Mouse (Mus musculus): ENCODE measurements at regions not wholly inside any gene's neighbourhood (a gene's known extent, or its start where the extent isn't known, plus 50 kb on each side); places are given as distances from the start of the nearest gene placed in this dataset.

DNA sequence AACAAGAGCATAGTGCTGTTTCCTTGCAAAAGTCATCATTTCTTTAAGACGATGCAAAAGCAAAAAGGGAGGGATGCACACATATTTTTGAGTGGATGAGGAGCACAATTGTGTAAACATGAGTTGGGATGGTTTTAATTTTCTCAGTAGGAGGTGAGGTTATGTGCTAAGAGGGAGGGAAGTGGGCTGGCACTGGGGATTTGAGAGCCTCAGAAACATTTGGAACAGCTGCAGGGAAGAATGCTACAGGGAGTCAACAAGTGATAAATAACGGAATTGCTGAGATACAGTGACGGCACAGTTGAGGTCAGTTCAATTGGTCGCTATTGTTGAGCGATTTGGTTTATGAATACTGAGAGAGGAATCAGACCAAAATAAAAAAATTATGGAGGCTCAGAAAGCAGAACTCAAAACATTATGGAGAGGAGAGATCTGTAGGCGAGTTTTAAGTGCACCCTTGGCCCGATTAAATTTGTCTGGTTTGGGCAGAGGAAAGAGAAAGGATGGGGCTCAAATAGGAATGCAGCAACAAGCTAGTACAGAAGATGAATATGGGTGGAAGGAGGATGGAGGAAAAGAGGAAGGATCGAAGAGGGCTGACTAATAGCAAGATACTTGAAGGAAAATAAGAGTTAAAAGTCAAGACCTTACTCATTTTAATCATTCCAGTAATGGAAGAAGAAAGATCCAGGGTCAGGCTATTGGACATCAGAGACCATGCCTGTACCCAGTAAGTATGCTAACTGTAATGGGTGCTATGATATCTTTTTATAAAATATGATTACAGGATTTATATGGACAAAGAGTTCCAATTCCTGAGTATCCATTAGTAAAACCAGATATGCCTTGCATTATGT lies 259.0 kb downstream of the Trim52 start:
- CTCF ChIA-PET: no interaction called here

DNA sequence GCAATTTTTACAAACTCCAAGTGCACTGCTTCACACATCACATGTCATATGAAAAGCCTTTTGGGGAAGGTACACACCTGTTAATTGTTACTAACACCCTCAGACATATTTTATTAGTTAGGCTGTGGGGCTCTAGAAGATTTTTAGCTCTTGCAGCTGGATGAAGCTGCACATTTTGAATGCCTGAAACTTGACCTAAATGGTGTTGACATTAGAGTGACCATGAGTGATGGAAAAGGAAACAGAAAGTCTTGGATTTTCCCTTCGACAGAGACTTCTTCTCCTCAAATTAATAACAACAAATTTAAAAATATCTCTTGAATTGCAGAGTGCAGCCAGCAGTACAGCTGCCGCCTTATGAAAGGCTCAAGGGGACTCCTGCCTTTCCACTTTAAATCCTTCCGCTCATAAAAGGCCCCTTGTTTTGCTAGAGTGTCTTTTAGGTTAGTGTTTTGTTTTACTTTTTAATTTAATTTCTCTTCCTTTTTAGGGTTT lies 259.7 kb downstream of the Trim52 start:
- ChIA-PET POLR2A (no interaction called here), CTCF (no interaction called here)

More for the DNA sequence above, 259.0 kb downstream of the Trim52 start:
- POLR2A ChIA-PET: no interaction called here

DNA sequence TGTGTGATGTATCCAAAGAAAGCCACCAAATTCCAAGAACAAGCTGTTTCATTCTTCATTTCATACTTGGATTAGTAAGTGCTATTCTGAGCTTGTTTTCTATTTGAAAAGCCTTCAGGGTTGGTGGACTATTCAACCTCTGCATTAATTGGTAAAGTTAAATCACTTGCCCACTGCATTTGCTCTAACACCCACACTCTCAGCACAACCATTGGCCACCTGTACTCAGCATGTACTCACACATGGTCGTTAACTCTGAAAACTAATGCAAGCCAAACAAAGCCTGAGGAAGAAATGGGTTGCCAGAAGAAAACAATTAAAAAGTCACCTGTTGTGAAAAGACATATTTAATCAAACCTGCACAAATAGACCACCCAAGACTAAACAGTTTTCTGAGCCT lies 267.5 kb downstream of the Trim52 start:
- CTCF ChIA-PET: no interaction called here

DNA sequence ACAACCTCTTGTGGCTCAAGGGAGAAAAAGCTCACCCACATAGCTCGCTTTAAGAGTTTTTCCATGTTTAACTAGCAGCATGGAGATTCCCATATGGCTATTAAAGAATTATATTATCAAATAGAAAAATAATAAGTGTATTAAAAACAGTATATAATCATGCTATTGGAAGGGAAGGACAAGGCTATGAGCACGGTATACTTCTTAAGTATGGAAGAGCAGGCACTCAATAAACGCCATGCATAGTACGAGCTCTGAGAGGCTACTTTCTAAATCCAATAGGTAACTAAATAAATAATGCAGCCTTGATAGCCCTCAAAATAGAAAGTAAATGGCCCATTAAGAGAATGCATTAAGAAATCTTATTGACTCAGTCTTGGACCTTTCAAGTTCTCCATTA lies 273.6 kb downstream of the Trim52 start:
- ChIA-PET CTCF (interaction anchor here in 1 of 4 experiments (0.6 kb wide), 1 partner anchor 1404 kb away, joined by 3 read pairs; no protein-coding TSS in a partner anchor), POLR2A (interaction anchor here in 2 of 4 experiments (0.6 to 0.7 kb wide), 2 partner anchors 35 to 746 kb away, joined by 3 to 4 read pairs; no protein-coding TSS in a partner anchor)

More for the DNA sequence above, 267.5 kb downstream of the Trim52 start:
- POLR2A ChIA-PET: no interaction called here

GRCm38 (mm10) chr14:106387671-106388070 lies 281.7 kb downstream of the Trim52 start:
- CTCF ChIA-PET: no interaction called here
- POLR2A ChIA-PET: no interaction called here

DNA sequence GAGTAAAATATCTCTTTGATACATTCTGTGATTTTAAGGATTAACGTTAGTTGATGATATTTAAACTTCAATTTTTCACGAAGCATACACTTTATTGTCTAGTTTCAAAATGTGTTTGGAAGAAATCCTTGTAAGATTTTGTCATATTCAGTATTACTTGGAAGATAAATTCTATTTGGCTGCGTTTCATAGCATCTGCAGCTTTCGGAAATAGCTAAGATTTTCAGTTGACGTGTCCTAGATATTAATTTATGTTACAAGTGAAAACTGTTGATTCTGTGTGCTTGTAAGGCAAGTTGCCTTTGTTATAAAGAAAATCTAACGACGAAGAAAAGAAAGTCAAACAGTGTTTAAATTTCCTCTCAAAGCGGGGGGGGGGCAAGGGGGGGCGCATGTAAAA lies 284.5 kb downstream of the Trim52 start:
- CTCF ChIA-PET: interaction anchor here in 1 of 4 experiments (0.8 kb wide), 1 partner anchor 314 kb away, joined by 4 read pairs; no protein-coding TSS in a partner anchor
- POLR2A ChIA-PET: no interaction called here

DNA sequence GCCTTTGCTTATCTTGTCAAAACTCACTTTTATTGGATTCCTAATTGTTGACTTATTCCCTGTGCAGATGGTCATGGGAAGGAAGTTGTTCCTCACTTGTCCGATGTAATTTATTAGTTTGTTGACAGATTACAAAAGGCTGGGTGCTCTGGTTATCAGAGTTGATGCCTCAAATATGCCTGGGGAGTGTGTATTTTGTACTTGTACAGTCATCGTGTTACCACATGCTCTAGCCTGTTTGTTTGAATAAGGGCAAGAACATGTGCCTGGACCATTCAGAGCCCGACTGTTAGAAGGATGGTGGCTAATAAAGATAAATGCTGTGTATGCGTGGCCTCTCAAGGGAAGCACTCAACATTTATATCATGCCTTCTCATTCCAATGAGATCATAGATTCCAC lies 288.0 kb downstream of the Trim52 start:
- POLR2A ChIA-PET: no interaction called here
- CTCF ChIA-PET: no interaction called here

DNA sequence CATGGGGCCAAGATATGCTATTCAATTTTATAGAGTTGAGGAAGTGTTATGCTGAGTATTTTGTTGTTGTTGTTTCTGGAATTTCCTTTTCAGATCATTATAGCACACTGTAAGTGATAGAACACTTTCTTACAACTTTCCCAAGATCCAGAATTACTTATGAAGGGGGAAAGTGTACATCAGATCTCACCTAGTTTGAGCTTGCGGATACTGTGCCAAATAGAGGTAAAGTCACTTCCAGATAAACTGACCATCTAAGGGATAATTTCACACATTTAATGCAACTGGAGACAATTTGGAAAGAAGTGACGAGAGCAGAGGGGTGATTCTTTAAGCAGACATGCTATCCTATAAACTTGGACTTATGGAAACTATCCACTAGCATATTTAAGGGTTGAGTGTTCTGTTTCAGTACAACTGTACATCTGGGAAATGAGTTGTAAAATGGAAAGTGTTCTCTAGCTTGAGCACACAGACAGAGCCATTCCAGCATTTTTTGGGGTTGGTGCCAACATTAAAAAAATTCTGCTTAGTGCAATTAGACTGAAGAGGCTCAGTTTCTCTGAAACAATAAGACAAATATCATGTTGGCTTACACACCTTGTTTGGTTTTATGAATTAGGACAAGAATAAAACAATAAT lies 307.0 kb downstream of the Trim52 start:
- POLR2A ChIA-PET: interaction anchor here in 1 of 4 experiments (0.6 kb wide), 1 partner anchor 1071 kb away, joined by 3 read pairs; no protein-coding TSS in a partner anchor
- CTCF ChIA-PET: no interaction called here

DNA sequence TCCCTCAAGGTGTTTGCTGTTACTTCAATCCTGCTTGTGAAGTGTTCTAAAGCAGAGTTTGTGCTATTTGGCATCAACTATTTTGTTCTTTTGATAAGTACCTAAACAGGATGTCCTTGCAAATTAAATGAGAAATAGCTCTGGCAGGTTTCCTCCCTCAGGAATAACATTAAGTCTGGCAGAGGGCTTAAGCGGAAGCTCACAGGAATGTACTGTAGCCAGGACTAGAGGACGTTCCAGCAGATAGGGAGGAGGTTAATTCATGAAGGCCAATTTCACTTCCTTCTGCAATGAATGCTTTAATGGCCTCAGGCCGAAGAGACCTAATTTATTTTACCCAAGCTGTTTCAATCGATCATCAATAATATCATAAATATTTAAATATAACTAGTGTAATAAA lies 318.7 kb downstream of the Trim52 start:
- ChIA-PET CTCF (no interaction called here), POLR2A (no interaction called here)

DNA sequence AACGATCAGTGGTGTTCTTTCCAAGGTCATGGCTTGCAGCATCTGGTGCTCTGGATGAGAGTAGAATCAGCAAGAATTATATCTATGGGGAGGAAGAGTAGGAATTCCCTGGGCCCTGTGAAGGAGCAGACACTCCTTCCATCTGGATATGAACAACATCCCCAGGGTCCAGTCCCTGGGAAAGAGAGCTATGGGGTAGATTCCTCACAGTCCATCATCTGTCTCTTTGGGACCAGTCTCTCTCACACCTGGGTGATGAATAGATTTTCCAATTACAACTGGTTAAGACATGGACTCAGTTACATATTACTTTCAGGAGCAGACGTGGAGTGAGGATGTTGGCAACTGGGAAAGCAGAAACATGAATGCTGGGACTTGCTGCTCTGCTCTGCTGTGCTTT lies 322.6 kb downstream of the Trim52 start:
- ChIA-PET POLR2A (no interaction called here), CTCF (no interaction called here)

GRCm38 (mm10) chr14:106439282-106439681 lies 333.3 kb downstream of the Trim52 start:
- ChIA-PET CTCF (no interaction called here), POLR2A (no interaction called here)

DNA sequence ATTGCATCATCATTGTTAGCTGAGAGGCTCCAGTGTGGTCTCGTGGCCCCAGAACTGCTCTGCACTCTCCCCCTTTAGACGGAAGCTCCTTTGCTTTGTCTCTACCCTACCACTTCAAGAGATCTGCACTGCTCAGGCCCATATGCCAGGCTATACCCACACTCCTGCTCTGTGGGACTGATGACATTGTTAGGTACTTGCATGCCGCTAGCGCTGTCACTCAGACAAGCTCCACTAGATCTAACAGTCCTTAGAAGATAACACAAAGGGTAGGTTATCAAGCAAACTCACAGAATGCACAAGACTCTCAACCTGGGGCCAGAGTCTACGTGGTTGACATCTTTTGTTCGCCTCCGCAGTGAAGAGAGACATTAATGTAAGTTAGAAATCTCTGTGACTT lies 383.1 kb downstream of the Trim52 start:
- CTCF ChIA-PET: no interaction called here
- POLR2A ChIA-PET: no interaction called here

GRCm38 (mm10) chr14:106491389-106491788 lies 385.4 kb downstream of the Trim52 start:
- ChIA-PET POLR2A (no interaction called here), CTCF (no interaction called here)

- CTCF ChIA-PET: no interaction called here
- POLR2A ChIA-PET: no interaction called here
These were observed 394.5 kb downstream of the Trim52 start for GRCm38 (mm10) chr14:106500344-106501135.

DNA sequence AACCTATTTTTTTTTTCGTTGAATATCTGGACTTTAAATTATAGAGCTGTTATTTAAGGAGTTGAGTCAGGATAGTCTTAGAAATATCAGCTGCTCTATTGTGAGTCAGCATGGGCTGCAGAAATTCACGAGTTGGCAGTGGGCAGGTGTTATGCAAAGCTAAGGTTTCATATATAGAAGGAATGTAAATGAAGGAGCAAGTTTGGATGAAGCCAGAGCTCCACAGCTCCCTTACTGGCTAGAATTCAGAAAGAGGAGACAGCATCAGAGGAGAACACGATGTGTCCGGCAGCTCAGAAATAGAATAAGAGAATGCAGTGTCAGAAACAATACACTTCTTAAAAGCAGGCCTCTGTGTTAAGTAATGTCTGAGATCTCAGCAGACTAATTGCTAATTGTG lies 400.9 kb downstream of the Trim52 start:
- ChIA-PET CTCF (no interaction called here), POLR2A (no interaction called here)

- POLR2A ChIA-PET: no interaction called here
- CTCF ChIA-PET: no interaction called here
These were observed 412.8 kb downstream of the Trim52 start for GRCm38 (mm10) chr14:106518552-106519358.

GRCm38 (mm10) chr14:106520808-106521207 lies 414.8 kb downstream of the Trim52 start:
- ChIA-PET POLR2A (no interaction called here), CTCF (interaction anchor here in 1 of 4 experiments (0.6 kb wide), 1 partner anchor 77 kb away, joined by 3 read pairs; no protein-coding TSS in a partner anchor)

GRCm38 (mm10) chr14:106550150-106550549 lies 444.2 kb downstream of the Trim52 start:
- CTCF ChIA-PET: no interaction called here
- POLR2A ChIA-PET: no interaction called here

DNA sequence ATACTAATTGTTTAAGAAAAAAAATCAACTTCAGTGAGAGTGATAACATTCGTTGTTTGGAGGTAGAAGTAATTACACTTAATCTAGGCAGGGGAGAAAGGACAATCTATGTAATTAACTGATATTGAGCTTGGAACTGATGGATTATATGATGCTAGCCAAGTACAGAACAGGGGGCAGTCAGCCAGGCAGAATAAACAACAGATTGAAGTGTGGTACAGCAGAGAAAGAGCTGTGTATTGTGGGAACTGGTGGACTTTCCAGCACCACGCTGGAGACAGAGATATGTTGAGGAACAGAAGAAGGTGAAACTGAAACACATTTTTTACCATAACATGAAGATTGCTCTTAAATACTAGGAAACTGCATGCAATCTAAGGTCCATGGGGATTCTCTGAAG lies 473.3 kb downstream of the Trim52 start:
- POLR2A ChIA-PET: no interaction called here
- CTCF ChIA-PET: interaction anchor here in 1 of 4 experiments (0.5 kb wide), 1 partner anchor 1683 kb away, joined by 7 read pairs; no protein-coding TSS in a partner anchor

Measured in embryonic stem cell, embryonic (primary cell).